Mouse (Mus musculus) layer of hippocampus, adult 9-11 months (tissue): ENCODE results near the gene Chd1.

Experiments
- DNase-seq: peaks from one replicate; pipeline ENCODE4 v3.0.0; 2022

Gene Chd1

GRCm38 (mm10) chr17:15812136-15812778 is 107.5 kb downstream of the Chd1 start:
- DNase-seq = no peak

DNA sequence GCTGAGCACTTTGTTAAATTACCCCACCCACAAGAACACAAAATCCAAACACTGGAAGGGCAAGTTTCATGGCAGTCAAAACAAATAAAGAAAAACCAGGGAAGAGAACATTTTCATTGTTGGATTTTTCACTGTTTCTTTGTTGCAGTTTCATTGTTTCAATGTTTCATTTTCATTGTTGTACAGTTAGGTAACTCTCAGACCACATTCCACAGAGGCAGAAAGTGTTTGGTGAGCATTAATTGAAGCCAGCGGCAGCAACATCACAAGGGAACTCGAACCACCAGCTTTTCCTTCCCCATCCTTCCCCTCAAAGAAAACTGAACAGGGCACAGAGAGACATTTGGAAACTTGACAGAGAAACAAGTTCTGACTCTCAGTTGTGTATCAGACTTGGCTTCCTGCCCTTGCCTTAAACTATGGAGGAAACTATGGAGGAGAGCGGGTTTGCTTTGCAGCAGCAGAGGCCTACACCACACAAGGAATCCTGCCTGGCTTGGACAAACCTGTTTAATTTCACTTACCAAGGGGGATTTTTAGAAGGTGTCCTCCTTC is 109.0 kb downstream of the Chd1 start:
- DNase-seq = no peak

- no peak for DNase-seq
Measured at GRCm38 (mm10) chr17:15815312-15816018, 110.7 kb downstream of the Chd1 start.

GRCm38 (mm10) chr17:15816379-15817095 is 111.8 kb downstream of the Chd1 start:
- no peak for DNase-seq

DNA sequence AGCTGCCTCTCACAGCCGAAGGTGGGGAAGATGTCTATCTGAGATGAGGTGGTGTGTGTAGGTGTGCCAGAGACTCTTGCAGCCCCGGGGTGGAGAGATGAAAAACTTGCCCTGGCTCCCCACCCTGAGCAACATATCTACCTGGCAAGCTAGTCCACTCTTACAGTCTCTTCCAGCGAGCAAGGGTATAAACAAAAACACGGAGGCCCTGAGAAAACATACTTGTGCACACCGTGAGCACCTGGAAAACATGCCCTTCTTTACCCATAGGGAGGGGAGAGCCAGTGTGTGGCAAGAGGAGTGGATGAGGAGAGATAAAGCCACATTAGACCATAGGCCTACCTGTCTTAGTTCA is 112.3 kb downstream of the Chd1 start:
- no peak for DNase-seq

GRCm38 (mm10) chr17:15817634-15818033 is 112.9 kb downstream of the Chd1 start:
- no peak for DNase-seq

DNA sequence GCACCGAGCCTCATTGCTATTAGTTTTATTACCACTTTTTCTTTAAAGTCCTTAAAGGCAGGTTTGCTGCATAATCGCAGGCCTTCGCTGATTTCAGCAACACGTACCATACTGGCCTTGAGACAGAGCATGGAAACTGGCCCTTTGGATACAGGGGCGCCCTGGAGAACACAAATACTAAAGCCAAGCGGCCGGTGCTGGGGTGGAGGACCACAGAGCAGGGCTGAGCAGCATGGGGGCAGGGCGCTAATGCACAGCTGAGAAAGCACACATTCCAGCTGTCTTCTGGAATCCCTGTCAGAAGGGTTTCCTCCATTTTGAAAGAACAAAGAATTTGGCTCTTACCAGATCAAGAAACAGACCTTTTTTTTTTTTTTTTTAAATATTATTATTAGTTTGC is 113.6 kb downstream of the Chd1 start:
- DNase-seq = no peak

GRCm38 (mm10) chr17:15820146-15820545 is 115.4 kb downstream of the Chd1 start:
- no peak for DNase-seq

DNA sequence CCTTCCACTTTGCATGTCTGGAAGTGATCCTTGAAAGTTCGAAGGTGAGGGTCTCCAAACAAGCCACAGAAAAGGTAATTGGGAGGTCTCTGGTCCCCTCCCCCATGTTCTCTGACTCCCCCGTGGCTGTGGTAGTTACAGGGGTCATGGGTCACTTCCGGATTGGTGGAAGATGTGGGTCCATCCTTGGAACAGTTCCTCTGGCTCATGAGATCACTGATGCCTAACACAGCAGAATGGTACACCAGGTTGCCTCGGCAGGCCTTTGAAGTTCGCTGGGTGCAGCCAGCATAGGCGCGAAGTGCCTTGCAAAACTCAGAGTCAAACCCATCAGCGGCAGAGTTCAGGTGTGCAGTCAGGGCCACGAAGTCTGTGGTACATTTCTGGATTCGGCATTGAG is 116.0 kb downstream of the Chd1 start:
- DNase-seq = no peak

GRCm38 (mm10) chr17:15821706-15822105 is 116.9 kb downstream of the Chd1 start:
- DNase-seq = no peak
